Mouse (Mus musculus): ENCODE measurements at regions not wholly inside any gene's neighbourhood (a gene's known extent, or its start where the extent isn't known, plus 50 kb on each side); places are given as distances from the start of the nearest gene placed in this dataset.

DNA sequence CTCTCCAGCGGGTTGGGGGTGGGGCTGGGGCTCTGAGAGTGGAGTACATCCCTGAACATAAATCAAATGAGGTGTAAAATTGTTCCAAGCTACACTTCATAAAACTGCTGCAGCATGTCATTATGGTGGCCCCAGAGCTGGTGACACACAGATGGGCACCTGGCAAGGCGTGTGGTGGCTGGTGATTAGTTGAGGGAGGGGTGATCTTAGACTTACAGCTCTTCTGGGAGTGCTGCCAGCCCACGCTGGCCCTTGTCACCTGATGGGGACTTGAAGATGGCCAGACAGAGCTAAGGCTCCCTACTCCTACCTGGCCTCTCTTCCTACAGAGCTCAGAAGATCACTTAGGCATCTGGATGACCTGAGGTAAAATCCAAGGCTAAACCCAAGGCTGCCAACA lies 76.6 kb upstream of the Smad3 start:
- no peak for TF ChIP-seq CTCF (IDR thresholded peaks at IDR 0.05; ENCODE audit: borderline replicate concordance, extremely low read depth, insufficient read depth, insufficient read length)
- TF ChIP-seq POLR2A (IDR thresholded peaks at IDR 0.05; ENCODE audit: borderline replicate concordance, extremely low read depth, insufficient read depth, insufficient read length, poor library complexity, severe bottlenecking): no peak
